Mouse (Mus musculus): ENCODE measurements around the gene Eif2ak4. TPM values are rescaled to one million over a fixed set of nuclear protein-coding genes. Genes with fewer than 3 reads are reported as not detected.

Eif2ak4 gene
- polyA plus RNA-seq (2011; ENCODE audit: insufficient read depth, insufficient read length, low replicate concordance, missing spikeins), result 5.7 and 8.7 TPM in 2 replicates

- Histone ChIP-seq H3K4me3 (replicated peaks; ENCODE audit: control insufficient read depth, low read depth, low read length) (peak within 1 kb of the TSS; percentile 82), H3K4me1 (ENCODE audit: control insufficient read depth, insufficient read depth, low read length) (no peaks in the 10 kb centered on the region; the same call in 1 of the 2 replicates), H3K27ac (ENCODE audit: control insufficient read depth, insufficient read depth, low read depth, low read length, poor library complexity) (peak within 1 kb of the TSS; percentile 58; the same call in 1 of the 2 replicates)
- WGBS, result under 1% methylated on average over 61 of the region's 61 CpGs
- TF ChIP-seq POLR2A (IDR thresholded peaks at IDR 0.05; ENCODE audit: borderline replicate concordance, control insufficient read depth, low read depth, low read length) (peak; percentile 60; the same call in 1 of the 2 replicates), CTCF (IDR thresholded peaks at IDR 0.05; ENCODE audit: control insufficient read depth, insufficient read depth, low read length) (no peak)
Observed at GRCm38 (mm10) chr2:118388341-118389335, at the start of gene Eif2ak4. TSS of gene Eif2ak4 (plus strand) at chr2:118388618.

- no peak overlapping the region for H3K4me3 ChIP-seq (replicated peaks; ENCODE audit: control insufficient read depth, low read depth, low read length)
- no peaks in the 10 kb centered on the region for H3K4me1 ChIP-seq (ENCODE audit: control insufficient read depth, insufficient read depth, low read length)
- no peak overlapping the region for H3K27ac ChIP-seq (ENCODE audit: control insufficient read depth, insufficient read depth, low read depth, low read length, poor library complexity)
- 47% methylated on average over 7 of the region's 7 CpGs for WGBS
- TF ChIP-seq CTCF (IDR thresholded peaks at IDR 0.05; ENCODE audit: control insufficient read depth, insufficient read depth, low read length), result no peak
- no peak for TF ChIP-seq POLR2A (IDR thresholded peaks at IDR 0.05; ENCODE audit: borderline replicate concordance, control insufficient read depth, low read depth, low read length)
Observed at GRCm38 (mm10) chr2:118341295-118341694, 47.1 kb upstream of the Eif2ak4 start.

GRCm38 (mm10) chr2:118343897-118344296 is 44.5 kb upstream of the Eif2ak4 start:
- no peaks in the 10 kb centered on the region for H3K4me1 ChIP-seq (ENCODE audit: control insufficient read depth, insufficient read depth, low read length)
- TF ChIP-seq CTCF (IDR thresholded peaks at IDR 0.05; ENCODE audit: control insufficient read depth, insufficient read depth, low read length) (no peak), POLR2A (IDR thresholded peaks at IDR 0.05; ENCODE audit: borderline replicate concordance, control insufficient read depth, low read depth, low read length) (no peak)
- H3K4me3 ChIP-seq (replicated peaks; ENCODE audit: control insufficient read depth, low read depth, low read length), result no peak overlapping the region
- H3K27ac ChIP-seq (ENCODE audit: control insufficient read depth, insufficient read depth, low read depth, low read length, poor library complexity), result no peak overlapping the region
- WGBS, result 79% methylated on average over 3 of the region's 3 CpGs

GRCm38 (mm10) chr2:118345535-118345934 is 42.9 kb upstream of the Eif2ak4 start:
- no peak overlapping the region for H3K27ac ChIP-seq (ENCODE audit: control insufficient read depth, insufficient read depth, low read depth, low read length, poor library complexity)
- no peaks in the 10 kb centered on the region for H3K4me1 ChIP-seq (ENCODE audit: control insufficient read depth, insufficient read depth, low read length)
- H3K4me3 ChIP-seq (replicated peaks; ENCODE audit: control insufficient read depth, low read depth, low read length), result no peak overlapping the region
- WGBS, result 87% methylated on average over 1 of the region's 1 CpGs
- TF ChIP-seq POLR2A (IDR thresholded peaks at IDR 0.05; ENCODE audit: borderline replicate concordance, control insufficient read depth, low read depth, low read length) (no peak), CTCF (IDR thresholded peaks at IDR 0.05; ENCODE audit: control insufficient read depth, insufficient read depth, low read length) (no peak)

- H3K4me1 ChIP-seq (ENCODE audit: control insufficient read depth, insufficient read depth, low read length), result peaks cover 3% of the 10 kb centered on the region
- no peak for TF ChIP-seq CTCF (IDR thresholded peaks at IDR 0.05; ENCODE audit: control insufficient read depth, insufficient read depth, low read length)
- TF ChIP-seq POLR2A (IDR thresholded peaks at IDR 0.05; ENCODE audit: borderline replicate concordance, control insufficient read depth, low read depth, low read length), result no peak
- H3K27ac ChIP-seq (ENCODE audit: control insufficient read depth, insufficient read depth, low read depth, low read length, poor library complexity), result no peak overlapping the region
- WGBS, result under 1% methylated on average over 4 of the region's 4 CpGs
- no peak overlapping the region for H3K4me3 ChIP-seq (replicated peaks; ENCODE audit: control insufficient read depth, low read depth, low read length)
Observed at GRCm38 (mm10) chr2:118353498-118353897, 34.9 kb upstream of the Eif2ak4 start.

- TF ChIP-seq CTCF (IDR thresholded peaks at IDR 0.05; ENCODE audit: control insufficient read depth, insufficient read depth, low read length), result no peak
- no peak for TF ChIP-seq POLR2A (IDR thresholded peaks at IDR 0.05; ENCODE audit: borderline replicate concordance, control insufficient read depth, low read depth, low read length)
- Histone ChIP-seq H3K4me3 (replicated peaks; ENCODE audit: control insufficient read depth, low read depth, low read length) (no peak overlapping the region), H3K27ac (ENCODE audit: control insufficient read depth, insufficient read depth, low read depth, low read length, poor library complexity) (no peak overlapping the region), H3K4me1 (ENCODE audit: control insufficient read depth, insufficient read depth, low read length) (peaks cover 3% of the 10 kb centered on the region)
- WGBS, result 31% methylated on average over 4 of the region's 4 CpGs
Observed at GRCm38 (mm10) chr2:118353916-118354403, 34.5 kb upstream of the Eif2ak4 start.

- H3K27ac ChIP-seq (ENCODE audit: control insufficient read depth, insufficient read depth, low read depth, low read length, poor library complexity), result no peak overlapping the region
- no peak overlapping the region for H3K4me3 ChIP-seq (replicated peaks; ENCODE audit: control insufficient read depth, low read depth, low read length)
- H3K4me1 ChIP-seq (ENCODE audit: control insufficient read depth, insufficient read depth, low read length), result peaks cover 3% of the 10 kb centered on the region
- TF ChIP-seq CTCF (IDR thresholded peaks at IDR 0.05; ENCODE audit: control insufficient read depth, insufficient read depth, low read length) (no peak), POLR2A (IDR thresholded peaks at IDR 0.05; ENCODE audit: borderline replicate concordance, control insufficient read depth, low read depth, low read length) (no peak)
- 78% methylated on average over 6 of the region's 6 CpGs for WGBS
Observed at GRCm38 (mm10) chr2:118355138-118355719, 33.2 kb upstream of the Eif2ak4 start.

GRCm38 (mm10) chr2:118371841-118372240 is 16.6 kb upstream of the Eif2ak4 start:
- Histone ChIP-seq H3K4me3 (replicated peaks; ENCODE audit: control insufficient read depth, low read depth, low read length) (no peak overlapping the region), H3K27ac (ENCODE audit: control insufficient read depth, insufficient read depth, low read depth, low read length, poor library complexity) (no peak overlapping the region), H3K4me1 (ENCODE audit: control insufficient read depth, insufficient read depth, low read length) (peaks cover 1% of the 10 kb centered on the region; the same call in 1 of the 2 replicates)
- no peak for TF ChIP-seq CTCF (IDR thresholded peaks at IDR 0.05; ENCODE audit: control insufficient read depth, insufficient read depth, low read length)
- no peak for TF ChIP-seq POLR2A (IDR thresholded peaks at IDR 0.05; ENCODE audit: borderline replicate concordance, control insufficient read depth, low read depth, low read length)
- 33% methylated on average over 1 of the region's 1 CpGs for WGBS
